Mouse (Mus musculus): ENCODE measurements around the gene Hes5.
A peak's percentile ranks its signal among the peaks of the same experiment; 100 is the strongest.

Gene Hes5

DNA sequence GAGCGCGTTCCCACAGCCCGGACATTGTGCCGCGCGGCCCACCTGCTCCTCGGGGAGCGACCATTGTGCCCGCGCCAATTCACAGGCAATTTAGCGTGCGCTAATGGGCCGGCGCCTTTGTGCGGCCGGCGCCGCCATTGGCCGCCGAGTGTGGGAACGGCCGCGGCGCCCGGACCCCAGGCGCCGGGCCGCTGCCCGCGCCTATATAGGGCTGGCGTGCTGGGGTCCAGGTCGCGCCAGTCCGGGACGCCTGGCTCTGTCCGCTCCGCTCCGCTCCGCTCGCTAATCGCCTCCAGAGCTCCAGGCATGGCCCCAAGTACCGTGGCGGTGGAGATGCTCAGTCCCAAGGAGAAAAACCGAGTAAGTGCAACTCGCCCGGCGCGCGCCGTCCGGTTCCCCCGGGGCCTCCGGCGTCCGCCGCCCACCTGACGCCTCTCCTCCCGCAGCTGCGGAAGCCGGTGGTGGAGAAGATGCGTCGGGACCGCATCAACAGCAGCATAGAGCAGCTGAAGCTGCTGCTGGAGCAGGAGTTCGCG lies at the start of gene Hes5:
Gene Hes5, plus strand, starts transcription at position 234 of the 536 bp plus-strand sequence.
- no peak for DNase-seq

- DNase-seq, result peak in 1 of 2 experiments; percentile 7
These were observed 49.1 kb upstream of the Hes5 start for GRCm38 (mm10) chr4:154911644-154912043.

DNA sequence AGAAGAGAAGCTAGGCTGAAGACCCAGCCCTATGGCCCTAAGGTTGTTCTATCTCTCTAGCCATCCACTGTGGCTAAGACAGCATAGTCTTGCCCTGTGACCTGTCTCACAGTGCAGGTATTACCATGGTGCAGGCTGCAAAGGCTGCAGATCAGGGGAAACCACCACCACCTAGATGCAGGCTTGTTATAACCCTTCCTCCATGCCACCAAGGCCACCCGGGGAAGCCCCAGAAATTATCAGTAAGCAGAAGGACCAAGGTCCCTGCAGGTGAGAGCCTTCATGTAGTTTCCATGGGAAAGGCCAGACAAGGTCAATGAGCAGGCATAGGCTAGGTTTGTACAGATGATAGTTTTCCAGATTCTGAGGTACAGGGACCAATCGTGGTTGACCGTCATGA lies 46.9 kb upstream of the Hes5 start:
- DNase-seq, result peak in 1 of 2 experiments; percentile 19

DNA sequence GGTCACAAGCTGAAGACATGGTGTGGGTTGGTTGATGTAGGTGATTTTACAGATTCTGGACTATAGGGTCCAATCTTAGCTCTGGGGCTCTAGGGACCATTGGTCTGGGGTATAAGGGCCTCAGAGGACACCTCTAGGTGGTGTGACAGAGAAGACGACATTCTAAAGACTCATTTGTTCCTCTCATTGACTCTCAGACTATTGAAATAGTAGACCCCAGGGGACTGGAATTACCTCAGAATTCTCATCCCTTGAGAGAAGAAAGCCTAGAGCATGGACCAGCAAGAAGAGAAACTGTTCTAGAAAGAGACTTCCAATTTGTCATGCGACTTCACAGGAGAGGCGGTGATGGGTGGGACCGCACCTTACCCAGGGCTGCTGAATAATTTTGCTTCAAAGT lies 46.5 kb upstream of the Hes5 start:
- no peak for DNase-seq

GRCm38 (mm10) chr4:154914707-154915106 lies 46.0 kb upstream of the Hes5 start:
- peak; percentile 43 to 83 for DNase-seq

- peak in 1 of 2 experiments; percentile 45 for DNase-seq
These were observed 45.4 kb upstream of the Hes5 start for GRCm38 (mm10) chr4:154915286-154915685.

DNA sequence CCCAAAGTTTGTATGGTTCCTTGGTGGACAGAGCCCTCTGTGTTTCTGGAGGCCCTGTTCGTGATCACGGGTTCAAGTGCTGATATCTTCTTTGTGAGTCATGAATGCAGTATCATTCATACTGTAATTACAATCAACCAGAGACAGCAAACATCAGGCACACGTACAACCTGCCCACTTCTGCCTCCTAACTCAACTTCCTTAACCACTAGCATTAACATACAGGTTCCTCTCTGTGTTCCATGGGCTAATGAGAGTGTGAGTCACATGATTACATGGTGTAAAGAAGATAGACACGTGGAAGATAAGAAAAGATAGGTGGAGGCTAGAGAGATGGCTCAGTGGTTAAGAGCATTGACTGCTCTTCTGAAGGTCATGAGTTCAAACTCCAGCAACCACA lies 44.1 kb upstream of the Hes5 start:
- DNase-seq, result no peak

GRCm38 (mm10) chr4:154922291-154922690 lies 38.4 kb upstream of the Hes5 start:
- DNase-seq, result no peak

DNA sequence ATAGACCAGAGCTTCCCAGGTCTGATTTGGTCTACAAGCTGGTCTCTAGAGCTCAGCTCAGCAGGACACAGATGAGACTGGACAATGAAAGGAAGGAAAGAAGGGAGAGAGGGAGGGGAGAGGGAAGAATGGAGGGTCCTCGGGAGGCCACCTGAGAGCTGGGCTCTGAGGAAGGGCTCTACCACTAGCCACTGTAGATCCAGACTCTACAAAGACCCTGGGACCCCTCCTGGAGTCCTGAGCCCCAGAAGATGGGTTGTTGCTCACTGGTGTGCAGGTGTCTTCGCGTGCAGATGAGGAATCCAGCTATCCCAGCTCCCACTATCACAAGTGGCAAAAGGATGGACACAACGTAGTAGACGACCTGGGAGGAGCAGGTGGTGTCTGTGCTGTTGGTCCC lies 37.8 kb upstream of the Hes5 start:
- no peak for DNase-seq

GRCm38 (mm10) chr4:154925413-154925812 lies 35.3 kb upstream of the Hes5 start:
- DNase-seq, result peak; percentile 44 to 59

DNA sequence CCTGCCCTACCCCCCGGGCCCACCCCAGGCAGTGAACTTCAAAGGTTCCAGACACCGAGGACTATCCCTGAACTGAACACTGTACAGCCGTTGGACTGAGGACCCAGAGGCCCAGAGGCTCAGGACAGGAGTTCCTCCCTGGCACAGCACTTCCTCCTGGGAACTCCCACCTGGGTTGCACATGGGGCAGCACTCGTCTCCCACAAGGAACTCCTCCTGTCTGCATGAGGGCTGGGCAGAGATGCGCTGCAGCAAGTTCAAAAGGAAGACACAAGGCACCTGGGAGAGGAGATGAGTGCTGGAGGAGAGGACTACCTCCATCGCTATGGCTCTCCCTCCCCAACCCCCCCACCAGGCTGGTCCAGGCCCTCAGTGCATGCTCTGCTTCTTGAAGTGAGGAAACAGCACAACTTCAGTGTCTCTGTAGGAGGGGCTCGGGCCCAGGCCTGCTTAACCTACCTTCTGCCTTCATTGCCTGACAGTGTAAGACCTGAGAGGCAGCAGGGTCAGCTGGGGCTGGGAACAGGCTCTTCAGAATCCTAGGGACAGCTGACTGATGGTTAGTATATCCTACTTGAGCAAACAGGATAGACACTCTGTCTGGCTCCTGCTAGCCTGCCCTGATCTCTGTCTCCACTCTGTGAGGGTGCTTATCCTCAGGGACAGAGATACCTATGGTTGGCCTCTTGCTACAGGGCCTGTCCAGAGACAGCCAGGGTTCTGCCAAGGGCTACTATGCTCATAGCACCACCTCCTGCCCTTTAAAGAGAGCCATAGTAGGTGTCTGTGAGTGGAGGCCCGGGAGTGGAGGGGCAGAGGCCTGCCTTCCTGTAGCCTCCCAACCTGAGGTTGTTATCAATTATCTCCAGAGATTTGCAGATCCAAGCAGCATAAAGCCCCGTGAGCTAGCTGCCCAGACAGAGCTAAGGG lies 33.5 kb upstream of the Hes5 start:
- no peak for DNase-seq

GRCm38 (mm10) chr4:154927899-154928337 lies 32.8 kb upstream of the Hes5 start:
- DNase-seq, result peak; percentile 40 to 72

GRCm38 (mm10) chr4:154928395-154929087 lies 32.2 kb upstream of the Hes5 start, which contains the start of gene Tnfrsf14:
Gene Tnfrsf14 (minus strand): TSS chr4:154928563.
- DNase-seq, result no peak

GRCm38 (mm10) chr4:154929088-154929660 lies 31.5 kb upstream of the Hes5 start:
- peak in 1 of 2 experiments; percentile 70 for DNase-seq

- DNase-seq, result peak in 1 of 2 experiments; percentile 32
These were observed 27.3 kb upstream of the Hes5 start for GRCm38 (mm10) chr4:154933306-154933907.

DNA sequence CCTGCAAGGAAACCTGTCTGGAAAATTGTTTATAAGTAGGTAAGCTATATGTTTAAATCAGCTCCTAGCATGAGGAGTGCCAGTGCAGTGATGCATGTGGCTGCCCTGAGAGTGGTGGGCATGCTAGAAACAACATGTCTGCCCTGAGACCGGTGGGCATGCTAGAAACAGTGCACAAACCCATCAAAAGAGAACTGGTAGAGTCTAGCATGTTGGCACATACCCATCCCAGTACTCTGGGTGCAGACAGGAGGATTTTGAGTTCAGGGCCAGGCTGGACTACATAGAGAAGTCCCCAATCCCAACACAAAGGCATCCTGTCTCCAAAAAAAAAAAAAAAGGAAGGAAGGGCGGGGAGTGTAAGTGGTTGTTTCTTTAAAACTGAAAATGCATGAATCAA lies 25.9 kb upstream of the Hes5 start:
- peak in 1 of 2 experiments; percentile 23 for DNase-seq

GRCm38 (mm10) chr4:154935788-154936187 lies 24.9 kb upstream of the Hes5 start:
- DNase-seq, result no peak

DNA sequence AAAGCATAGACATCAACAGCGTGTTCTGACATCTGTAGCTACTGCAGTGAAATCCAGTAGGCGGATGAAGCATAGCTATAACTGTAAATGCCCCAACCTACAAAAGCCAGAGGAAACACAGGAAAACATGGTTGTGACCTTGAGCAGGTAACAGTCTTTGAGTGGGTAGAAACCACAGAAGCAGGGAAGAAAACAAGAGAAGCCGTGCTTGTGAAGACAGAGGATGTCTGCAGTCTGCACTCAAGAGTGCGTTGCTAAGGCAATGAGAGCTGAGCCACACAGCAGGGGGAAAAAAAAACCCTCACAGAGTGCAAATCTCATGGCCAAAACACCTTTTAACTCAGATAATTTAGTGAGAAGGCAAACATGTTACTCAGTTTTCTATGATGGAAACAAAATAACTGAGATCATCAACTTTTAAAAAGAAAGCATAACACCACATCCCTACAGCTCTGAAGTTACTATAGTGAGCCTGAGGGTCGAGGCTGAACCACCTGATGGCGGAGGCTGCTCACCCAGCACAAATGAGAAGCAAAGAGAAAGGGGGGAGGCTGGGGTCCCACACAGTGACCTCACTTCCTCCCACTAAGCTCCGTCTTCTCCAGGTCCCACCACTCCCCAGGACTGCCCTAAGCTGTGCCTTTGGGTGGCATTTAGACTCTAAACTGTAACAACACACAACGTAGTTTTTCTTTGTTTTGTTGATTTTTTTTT lies 24.0 kb upstream of the Hes5 start:
- DNase-seq, result no peak

DNA sequence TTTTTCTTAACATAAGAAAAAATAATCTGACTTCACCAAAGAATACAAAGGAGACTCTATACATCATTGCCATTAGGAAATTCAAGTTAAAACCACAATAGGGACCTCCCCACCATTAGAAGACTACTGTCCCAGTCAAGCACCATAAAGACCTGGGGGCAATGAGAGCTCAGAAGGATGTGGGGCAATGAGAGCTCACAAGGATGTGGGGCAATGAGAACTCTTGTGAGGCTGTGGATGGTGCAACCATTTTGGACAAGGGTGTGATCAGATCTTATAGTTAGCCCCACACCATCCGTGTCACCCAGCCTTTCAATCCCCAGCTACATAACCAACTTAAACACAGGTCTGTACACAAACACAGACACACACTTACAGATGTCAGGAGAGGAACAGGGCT lies 23.0 kb upstream of the Hes5 start:
- no peak for DNase-seq

DNA sequence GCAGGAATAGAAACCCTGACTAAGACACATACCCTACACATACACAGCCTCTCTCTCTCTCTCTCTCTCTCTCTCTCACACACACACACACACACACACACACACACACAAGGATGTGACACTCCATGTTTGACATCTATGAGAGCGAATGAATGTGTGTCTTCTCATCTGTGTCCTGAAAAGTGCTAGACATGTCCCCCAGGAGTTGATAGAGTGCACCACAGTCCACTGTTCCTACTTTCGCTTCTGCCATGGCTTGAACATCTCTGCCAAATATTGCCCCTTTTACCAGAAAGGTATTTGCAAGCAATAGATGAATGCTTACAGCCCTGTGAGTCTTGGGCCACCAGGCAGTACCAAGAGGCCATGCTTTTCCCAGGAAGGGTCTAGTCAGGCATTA lies 20.6 kb upstream of the Hes5 start:
- no peak for DNase-seq

- DNase-seq, result no peak
These were observed 18.9 kb upstream of the Hes5 start for GRCm38 (mm10) chr4:154941831-154942230.
